Mouse (Mus musculus) midbrain, embryonic 15.5 days (tissue): ENCODE results near the gene Mlf2. TPM values are rescaled to one million over a fixed set of nuclear protein-coding genes. Genes with fewer than 3 reads are reported as not detected.
A peak's percentile ranks its signal among the peaks of the same experiment; 100 is the strongest.

ENCODE experiments used
- ATAC-seq: fragments of 200-750 bp; cut with Nextera tagmentation; replicated peaks from 2 replicates; pipeline ENCODE4 v1.8.0; 2017; ENCODE audit warnings: moderate TSS enrichment
- H3K27ac ChIP-seq: fragments of 300-500 bp; sonication (generic); 2 replicates; pipeline ENCODE4 v1.5.1; 2015; ENCODE audit warnings: mild to moderate bottlenecking, inconsistent platforms
- H3K27me3 ChIP-seq: fragments of 300-500 bp; sonication (generic); replicated peaks from 2 replicates; pipeline ENCODE4 v1.6.1; 2015; ENCODE audit warnings: inconsistent platforms
- H3K36me3 ChIP-seq: fragments of 300-500 bp; sonication (generic); replicated peaks from 2 replicates; pipeline ENCODE4 v1.6.1; 2015; ENCODE audit warnings: inconsistent platforms
- H3K4me1 ChIP-seq: fragments of 300-500 bp; sonication (generic); 2 replicates; pipeline ENCODE4 v1.6.1; 2015; ENCODE audit warnings: inconsistent platforms
- H3K4me2 ChIP-seq: fragments of 300-500 bp; sonication (generic); 2 replicates; pipeline ENCODE4 v1.6.1; 2015; ENCODE audit warnings: inconsistent platforms, mild to moderate bottlenecking, moderate library complexity
- H3K4me3 ChIP-seq: fragments of 300-500 bp; sonication (generic); 2 replicates; pipeline ENCODE4 v1.5.1; 2015; ENCODE audit warnings: mild to moderate bottlenecking, inconsistent platforms
- H3K9ac ChIP-seq: fragments of 300-500 bp; sonication (generic); 2 replicates; pipeline ENCODE4 v1.6.1; 2015; ENCODE audit warnings: mild to moderate bottlenecking, inconsistent platforms
- H3K9me3 ChIP-seq: fragments of 300-500 bp; sonication (generic); 2 replicates; pipeline ENCODE4 v1.6.1; 2016; ENCODE audit warnings: inconsistent platforms
- WGBS: fragments of 180-500 bp; shearing (Covaris S2); methylation state at CpG from one replicate; pipeline ENCODE4 v1.1.7; 2015; ENCODE audit warnings: mixed read lengths; 5-methylcytosine and 5-hydroxymethylcytosine counted together
- polyA plus RNA-seq: library from polyadenylated mRNA; unstranded; fragments of >200 nt; fragmentation: Nextera tagmentation; extraction: Ambion mirVana; gene quantifications from 2 replicates; pipeline ENCODE4 v1.2.1, GENCODE M21; 2015

Gene Mlf2
- polyA plus RNA-seq, 1 experiment from 2014 or later: 559 TPM

GRCm38 (mm10) chr6:124925173-124925793 is 5.9 kb upstream of the Mlf2 start:
- WGBS: 39% methylated on average over 12 of the region's 12 CpGs
- no peak for ATAC-seq
- H3K27me3 ChIP-seq: no peaks in the 10 kb centered on the region
- no peak overlapping the region for H3K27ac ChIP-seq
- no peaks in the 10 kb centered on the region for H3K36me3 ChIP-seq
- H3K9me3 ChIP-seq: no peaks in the 10 kb centered on the region
- no peak overlapping the region for H3K4me3 ChIP-seq
- peaks cover 13% of the 10 kb centered on the region for H3K4me1 ChIP-seq
- H3K4me2 ChIP-seq: no peak overlapping the region
- no peak overlapping the region for H3K9ac ChIP-seq

DNA sequence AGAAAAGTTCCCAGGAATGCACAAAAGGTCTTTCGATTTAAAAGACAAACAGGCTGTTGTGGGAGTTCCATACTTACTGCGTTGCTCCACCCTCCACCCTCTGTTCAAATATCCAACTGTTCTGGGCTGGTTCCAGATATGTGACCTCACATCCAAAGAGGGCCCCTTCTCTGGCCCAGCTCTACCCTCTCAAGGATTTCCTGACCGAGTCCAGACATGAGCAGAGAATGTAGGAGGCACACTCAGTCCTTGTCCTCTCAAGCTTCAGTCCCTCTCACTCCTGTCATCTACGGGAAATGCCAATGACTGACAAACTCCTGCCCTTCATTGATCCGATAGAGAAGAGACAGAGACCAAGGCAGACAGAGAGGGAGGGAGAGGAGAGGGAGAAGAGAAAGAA is 5.2 kb upstream of the Mlf2 start:
- no peak overlapping the region for H3K27ac ChIP-seq
- H3K4me3 ChIP-seq: no peak overlapping the region
- 60% methylated on average over 5 of the region's 5 CpGs for WGBS
- ATAC-seq: no peak
- peaks cover 11% of the 10 kb centered on the region for H3K4me1 ChIP-seq
- H3K9me3 ChIP-seq: no peaks in the 10 kb centered on the region
- H3K36me3 ChIP-seq: no peaks in the 10 kb centered on the region
- no peak overlapping the region for H3K4me2 ChIP-seq
- no peaks in the 10 kb centered on the region for H3K27me3 ChIP-seq
- no peak overlapping the region for H3K9ac ChIP-seq

- Histone ChIP-seq H3K36me3 (peaks cover 17% of the 10 kb centered on the region; the same call in 1 of the 2 replicates), H3K27me3 (no peaks in the 10 kb centered on the region), H3K9ac (0 out of 2 replicates have a peak overlapping the region, but pooled peaks have one; percentile 75), H3K27ac (peak overlapping the region; percentile 94), H3K4me3 (peak overlapping the region; percentile 97), H3K9me3 (no peaks in the 10 kb centered on the region), H3K4me2 (peak overlapping the region; percentile 89), H3K4me1 (peaks cover 30% of the 10 kb centered on the region)
- 30% methylated on average over 1 of the region's 1 CpGs for WGBS
- ATAC-seq: no peak; the same call in 1 of the 2 replicates
These were observed 955 bp upstream of the Mlf2 start for GRCm38 (mm10) chr6:124930231-124930630.

GRCm38 (mm10) chr6:124931525-124932313 is 533 bp downstream of the Mlf2 start:
- Histone ChIP-seq H3K9ac (peak overlapping the region; percentile 75), H3K4me3 (peak overlapping the region; percentile 97), H3K27ac (peak overlapping the region; percentile 94), H3K9me3 (no peaks in the 10 kb centered on the region), H3K27me3 (no peaks in the 10 kb centered on the region), H3K36me3 (peaks cover 27% of the 10 kb centered on the region), H3K4me1 (peaks cover 30% of the 10 kb centered on the region), H3K4me2 (peak overlapping the region; percentile 89)
- WGBS: under 1% methylated on average over 48 of the region's 48 CpGs
- ATAC-seq: peak; percentile 44

- Histone ChIP-seq H3K4me2 (peak overlapping the region; percentile 89), H3K27me3 (no peaks in the 10 kb centered on the region), H3K9me3 (no peaks in the 10 kb centered on the region), H3K36me3 (peaks cover 27% of the 10 kb centered on the region), H3K4me1 (peaks cover 30% of the 10 kb centered on the region), H3K9ac (peak overlapping the region; percentile 75), H3K27ac (peak overlapping the region; percentile 94), H3K4me3 (peak overlapping the region; percentile 97)
- ATAC-seq: no peak
- WGBS: 47% methylated on average over 12 of the region's 12 CpGs
These were observed 1.1 kb downstream of the Mlf2 start for GRCm38 (mm10) chr6:124932314-124932695.

DNA sequence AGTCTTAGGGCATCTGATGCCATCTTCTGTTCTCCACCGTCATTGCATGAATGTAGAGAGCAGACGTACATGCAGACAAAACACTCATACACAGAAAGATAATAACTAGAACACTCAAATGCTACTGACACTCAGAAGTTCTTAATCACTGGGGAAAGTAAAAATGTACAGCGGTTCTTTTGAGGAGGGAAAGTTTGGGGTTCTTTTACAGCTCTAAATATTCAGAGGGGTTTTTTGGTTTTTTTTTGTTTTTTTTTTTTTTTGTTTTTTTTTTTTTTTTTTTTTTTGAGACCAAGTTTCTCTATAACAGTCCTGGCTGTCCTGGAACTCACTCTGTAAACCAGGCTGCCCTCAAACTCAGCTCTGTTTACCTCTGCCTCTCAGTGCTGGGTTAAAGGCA is 1.9 kb downstream of the Mlf2 start:
- 90% methylated on average over 3 of the region's 3 CpGs for WGBS
- Histone ChIP-seq H3K27ac (no peak overlapping the region), H3K36me3 (peaks cover 27% of the 10 kb centered on the region), H3K9ac (no peak overlapping the region), H3K4me2 (peak overlapping the region; percentile 89), H3K4me1 (peaks cover 30% of the 10 kb centered on the region), H3K9me3 (no peaks in the 10 kb centered on the region), H3K27me3 (no peaks in the 10 kb centered on the region), H3K4me3 (no peak overlapping the region)
- no peak for ATAC-seq

- Histone ChIP-seq H3K4me2 (no peak overlapping the region), H3K36me3 (peaks cover 31% of the 10 kb centered on the region), H3K9me3 (no peaks in the 10 kb centered on the region), H3K4me3 (no peak overlapping the region), H3K27me3 (no peaks in the 10 kb centered on the region), H3K4me1 (peaks cover 30% of the 10 kb centered on the region), H3K9ac (no peak overlapping the region), H3K27ac (no peak overlapping the region)
- ATAC-seq: no peak
- WGBS: 96% methylated on average over 7 of the region's 7 CpGs
These were observed 3.5 kb downstream of the Mlf2 start for GRCm38 (mm10) chr6:124934670-124935069.

DNA sequence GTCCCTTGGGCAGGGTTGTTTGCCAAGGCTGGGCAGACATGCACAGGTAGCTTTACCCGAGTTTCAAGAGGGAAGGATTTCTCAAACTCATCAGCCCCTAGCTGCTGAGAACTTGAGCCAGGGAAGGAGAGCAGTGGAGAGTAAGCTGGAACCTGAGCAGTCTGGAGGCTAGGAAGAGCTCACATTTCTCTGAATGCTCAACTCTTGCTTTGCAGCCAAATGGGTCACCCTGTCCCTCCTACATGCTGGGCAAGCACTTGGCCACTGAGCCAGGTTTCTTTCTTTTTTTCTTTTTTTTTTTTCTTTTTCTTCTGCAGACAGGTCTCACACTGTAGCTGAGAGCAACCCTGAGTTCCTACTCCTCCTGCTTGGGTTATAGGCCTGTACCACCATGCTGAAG is 5.5 kb downstream of the Mlf2 start:
- Histone ChIP-seq H3K36me3 (peaks cover 31% of the 10 kb centered on the region), H3K27me3 (no peaks in the 10 kb centered on the region), H3K9me3 (no peaks in the 10 kb centered on the region), H3K9ac (no peak overlapping the region), H3K4me1 (peaks cover 23% of the 10 kb centered on the region), H3K4me3 (no peak overlapping the region), H3K4me2 (no peak overlapping the region), H3K27ac (no peak overlapping the region)
- WGBS: 86% methylated on average over 1 of the region's 1 CpGs
- ATAC-seq: no peak

- Histone ChIP-seq H3K36me3 (peaks cover 31% of the 10 kb centered on the region), H3K4me3 (no peak overlapping the region), H3K9ac (no peak overlapping the region), H3K4me2 (no peak overlapping the region), H3K9me3 (no peaks in the 10 kb centered on the region), H3K4me1 (peaks cover 17% of the 10 kb centered on the region), H3K27ac (no peak overlapping the region), H3K27me3 (no peaks in the 10 kb centered on the region)
- WGBS: 79% methylated on average over 2 of the region's 2 CpGs
- no peak for ATAC-seq
These were observed 6.3 kb downstream of the Mlf2 start for GRCm38 (mm10) chr6:124937493-124937892.

GRCm38 (mm10) chr6:124938554-124938953 is 7.4 kb downstream of the Mlf2 start:
- Histone ChIP-seq H3K4me3 (no peak overlapping the region), H3K27me3 (no peaks in the 10 kb centered on the region), H3K36me3 (peaks cover 31% of the 10 kb centered on the region), H3K27ac (no peak overlapping the region), H3K9ac (no peak overlapping the region), H3K4me2 (no peak overlapping the region), H3K4me1 (peaks cover 10% of the 10 kb centered on the region), H3K9me3 (no peaks in the 10 kb centered on the region)
- no peak for ATAC-seq
- 92% methylated on average over 7 of the region's 7 CpGs for WGBS

- no peak overlapping the region for H3K27ac ChIP-seq
- H3K4me3 ChIP-seq: no peak overlapping the region
- no peak overlapping the region for H3K9ac ChIP-seq
- WGBS: 91% methylated on average over 1 of the region's 1 CpGs
- no peak overlapping the region for H3K4me2 ChIP-seq
- no peak for ATAC-seq
- H3K36me3 ChIP-seq: 0 out of 2 replicates have a peak, but pooled peaks cover 4% of the 10 kb centered on the region
- H3K4me1 ChIP-seq: no peaks in the 10 kb centered on the region
- H3K27me3 ChIP-seq: no peaks in the 10 kb centered on the region
- H3K9me3 ChIP-seq: no peaks in the 10 kb centered on the region
These were observed 10.5 kb downstream of the Mlf2 start for GRCm38 (mm10) chr6:124941679-124942078.

GRCm38 (mm10) chr6:124943526-124943925 is 12.3 kb downstream of the Mlf2 start:
- no peak for ATAC-seq
- Histone ChIP-seq H3K9me3 (no peaks in the 10 kb centered on the region), H3K27me3 (no peaks in the 10 kb centered on the region), H3K9ac (no peak overlapping the region), H3K4me1 (no peaks in the 10 kb centered on the region), H3K27ac (no peak overlapping the region), H3K36me3 (0 out of 2 replicates have a peak, but pooled peaks cover 4% of the 10 kb centered on the region), H3K4me3 (no peak overlapping the region), H3K4me2 (no peak overlapping the region)
- 85% methylated on average over 3 of the region's 3 CpGs for WGBS
